Mouse (Mus musculus) testis, postnatal 10 days (tissue): ENCODE results near the gene Ube4a.

Experiments used
- DNase-seq: peaks from one replicate; pipeline ENCODE4 v3.0.0; 2021; ENCODE audit warnings: low spot score

Gene Ube4a

GRCm38 (mm10) chr9:44965126-44965832 lies at the start of gene Ube4a:
Gene Ube4a, minus strand, starts transcription at chr9:44965600.
- DNase-seq: peak; percentile 99

GRCm38 (mm10) chr9:45014879-45015278 lies 49.5 kb upstream of the Ube4a start:
- DNase-seq: no peak

- no peak for DNase-seq
Observed at GRCm38 (mm10) chr9:45011291-45011690, 45.9 kb upstream of the Ube4a start.

- no peak for DNase-seq
Observed at GRCm38 (mm10) chr9:45010461-45010860, 45.1 kb upstream of the Ube4a start.

GRCm38 (mm10) chr9:45009180-45010078 lies 44.0 kb upstream of the Ube4a start, which contains the start of gene Cd3e:
Gene Cd3e, minus strand, starts transcription at chr9:45009627.
- DNase-seq: no peak

DNA sequence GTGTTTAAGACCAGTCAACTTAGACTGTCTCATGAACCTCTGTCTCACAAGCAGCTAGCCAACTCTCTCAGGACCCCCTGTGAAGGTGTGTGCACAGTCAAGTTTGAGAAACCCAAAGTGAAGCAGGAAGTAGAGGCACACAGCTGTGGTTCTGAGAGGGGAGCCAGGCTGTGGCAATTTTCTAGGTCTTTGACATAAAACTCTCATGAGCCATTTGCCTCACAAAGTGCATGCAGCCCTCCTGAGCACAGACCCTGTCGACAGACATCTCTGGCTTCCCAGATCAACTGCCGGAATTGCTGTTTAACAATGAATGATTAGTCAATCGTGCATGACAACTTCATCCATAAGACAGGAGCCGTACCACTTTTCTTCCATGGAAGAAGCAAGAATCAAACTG lies 42.9 kb upstream of the Ube4a start:
- DNase-seq: no peak

GRCm38 (mm10) chr9:45007404-45007803 lies 42.0 kb upstream of the Ube4a start:
- no peak for DNase-seq

GRCm38 (mm10) chr9:45000249-45000648 lies 34.8 kb upstream of the Ube4a start:
- DNase-seq: no peak

- DNase-seq: no peak
Observed at GRCm38 (mm10) chr9:44999776-45000175, 34.4 kb upstream of the Ube4a start.

DNA sequence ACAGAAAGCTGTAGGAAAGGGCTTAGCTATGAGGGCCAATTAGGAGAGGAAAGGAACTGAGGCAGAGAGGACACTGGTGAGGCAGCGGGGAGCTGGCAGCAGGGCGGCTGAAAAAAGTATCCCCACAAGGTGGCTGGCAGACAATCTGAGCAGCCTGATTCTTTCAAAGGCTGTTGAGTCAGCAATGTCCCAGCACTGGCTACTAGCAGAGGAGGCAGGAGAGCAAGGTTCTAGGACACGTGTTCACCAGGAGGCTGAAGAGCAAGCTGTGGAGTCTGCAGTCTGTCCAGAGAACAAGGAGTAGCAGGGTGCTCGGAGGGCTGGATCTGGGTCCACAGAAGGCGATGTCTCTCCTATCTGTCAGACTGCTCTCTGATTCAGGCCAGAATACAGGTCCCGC lies 33.8 kb upstream of the Ube4a start:
- DNase-seq: no peak

GRCm38 (mm10) chr9:44998138-44998537 lies 32.7 kb upstream of the Ube4a start:
- DNase-seq: no peak

GRCm38 (mm10) chr9:44996590-44996989 lies 31.2 kb upstream of the Ube4a start:
- DNase-seq: no peak

DNA sequence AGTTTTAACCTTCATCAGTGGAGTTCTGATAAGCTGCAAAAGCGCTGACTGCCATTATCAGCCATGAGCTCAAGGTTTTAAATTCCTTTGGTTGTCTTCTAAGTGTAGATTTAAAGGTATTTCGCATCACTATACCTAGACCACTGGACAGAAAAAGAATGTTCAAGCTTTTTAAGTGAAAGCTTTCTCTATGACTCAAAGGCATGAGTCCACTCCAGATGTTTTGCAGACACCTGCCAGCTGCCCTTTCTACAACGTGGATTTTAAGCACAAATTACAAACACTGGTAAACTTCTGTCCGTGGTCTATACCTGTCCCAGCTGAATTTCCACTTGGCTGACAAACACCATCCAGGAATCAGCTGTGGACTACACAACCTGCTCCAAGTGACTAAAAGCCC lies 29.6 kb upstream of the Ube4a start:
- DNase-seq: no peak

DNA sequence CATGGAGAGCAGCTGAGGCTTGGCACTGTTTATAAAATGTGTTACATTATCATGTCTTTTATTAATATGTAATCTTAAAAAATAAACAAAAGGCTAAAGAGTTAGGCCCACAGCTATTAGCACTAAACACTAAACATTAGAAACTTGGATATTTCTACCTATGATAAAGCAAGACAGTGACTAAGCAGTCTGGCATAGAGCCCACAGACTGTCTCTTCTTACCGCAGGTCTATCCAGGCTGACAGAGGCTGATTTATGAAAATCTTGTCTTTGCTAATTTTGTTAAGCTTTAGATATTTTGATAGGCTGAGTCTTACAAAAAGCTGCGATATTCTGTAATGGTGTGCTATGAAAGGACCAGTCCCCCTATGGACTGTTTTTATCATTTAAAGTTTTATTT lies 27.9 kb upstream of the Ube4a start:
- DNase-seq: no peak

GRCm38 (mm10) chr9:44992271-44992670 lies 26.9 kb upstream of the Ube4a start:
- DNase-seq: no peak

GRCm38 (mm10) chr9:44991821-44992220 lies 26.4 kb upstream of the Ube4a start:
- DNase-seq: no peak

DNA sequence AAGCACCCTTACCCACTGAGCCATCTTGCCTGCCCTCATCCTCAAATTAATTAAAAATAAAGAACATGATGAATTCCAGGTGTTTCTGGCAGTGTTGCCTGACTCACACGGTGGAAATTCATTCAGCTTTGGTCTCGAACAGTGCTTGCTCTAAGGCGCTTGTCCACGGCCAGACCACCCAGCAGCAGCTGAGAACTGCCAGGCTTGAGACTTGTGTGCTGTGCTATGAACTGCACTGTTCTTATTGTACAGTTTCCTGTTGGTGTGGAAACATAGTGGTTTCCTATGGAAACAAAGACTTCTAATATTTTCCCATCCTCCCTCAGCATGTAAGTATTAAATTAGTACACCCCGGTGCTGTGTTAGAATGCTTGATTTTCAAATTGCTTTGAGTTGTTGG lies 21.6 kb upstream of the Ube4a start:
- no peak for DNase-seq

DNA sequence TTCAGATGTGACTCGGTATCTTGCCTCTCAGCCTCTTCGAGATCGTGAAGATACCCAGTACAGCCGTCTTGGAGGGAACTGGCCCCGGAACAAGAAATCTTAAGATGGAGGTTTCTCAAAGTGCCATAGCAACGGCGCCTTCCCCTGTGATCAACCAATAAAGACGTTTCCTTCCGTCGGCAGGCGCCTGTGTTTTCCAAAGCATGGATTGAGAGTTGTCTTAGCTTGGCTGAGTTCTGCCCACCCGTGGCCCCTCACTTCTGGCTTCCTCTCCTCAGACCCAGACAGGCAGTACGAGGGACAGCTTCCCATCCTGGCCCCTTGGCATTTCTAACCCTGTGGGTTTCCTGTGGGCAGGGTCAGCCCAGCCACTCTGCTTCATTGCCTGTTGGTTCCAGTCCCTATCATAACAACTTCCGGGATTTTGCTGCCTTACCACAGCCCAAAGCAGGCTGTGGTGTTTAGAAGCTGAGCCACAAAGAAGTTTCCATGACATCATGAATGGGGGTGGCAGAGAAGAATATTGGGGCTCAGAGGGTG lies 20.9 kb upstream of the Ube4a start:
- DNase-seq: no peak

GRCm38 (mm10) chr9:44985721-44986161 lies 20.3 kb upstream of the Ube4a start:
- no peak for DNase-seq

DNA sequence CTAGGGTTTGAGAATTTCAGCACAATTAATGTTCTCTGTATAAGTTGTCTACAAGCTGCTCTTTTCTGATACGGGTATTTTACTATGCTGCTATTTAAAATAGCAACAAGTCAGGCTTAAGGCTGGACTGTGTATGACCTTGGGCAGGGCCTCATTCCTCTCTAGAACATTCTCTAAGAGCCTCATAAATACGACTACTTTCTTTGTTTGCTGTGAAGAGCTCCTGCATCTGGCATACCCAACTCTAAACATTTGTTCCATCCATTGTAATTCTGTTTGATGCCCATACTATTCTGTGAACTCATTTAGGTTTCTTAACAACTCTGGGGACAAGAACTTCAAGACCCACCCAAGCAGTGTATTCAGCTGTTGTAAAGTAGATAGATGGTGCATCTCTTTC lies 17.6 kb upstream of the Ube4a start:
- DNase-seq: no peak

- DNase-seq: no peak
Observed at GRCm38 (mm10) chr9:44982531-44982930, 17.1 kb upstream of the Ube4a start.

DNA sequence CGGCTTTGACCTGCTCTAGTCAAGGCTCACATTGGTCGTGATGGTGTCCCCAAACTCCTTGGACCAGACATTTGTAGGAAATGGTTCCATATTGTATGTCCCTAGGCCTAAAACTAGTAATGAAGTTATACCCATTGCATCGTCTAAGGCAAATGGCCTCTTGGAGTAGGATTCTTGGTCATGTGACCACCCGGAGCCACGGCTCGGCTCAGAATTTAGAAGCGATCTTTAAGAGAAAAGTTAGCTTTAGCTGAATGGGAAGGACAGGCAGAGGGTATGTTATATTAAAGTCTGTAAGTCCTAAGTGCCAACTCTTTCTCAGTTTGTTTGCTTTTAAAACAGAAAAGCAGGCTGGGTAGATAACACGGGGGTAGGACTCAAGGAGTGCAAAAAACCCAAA lies 16.7 kb upstream of the Ube4a start:
- DNase-seq: no peak

DNA sequence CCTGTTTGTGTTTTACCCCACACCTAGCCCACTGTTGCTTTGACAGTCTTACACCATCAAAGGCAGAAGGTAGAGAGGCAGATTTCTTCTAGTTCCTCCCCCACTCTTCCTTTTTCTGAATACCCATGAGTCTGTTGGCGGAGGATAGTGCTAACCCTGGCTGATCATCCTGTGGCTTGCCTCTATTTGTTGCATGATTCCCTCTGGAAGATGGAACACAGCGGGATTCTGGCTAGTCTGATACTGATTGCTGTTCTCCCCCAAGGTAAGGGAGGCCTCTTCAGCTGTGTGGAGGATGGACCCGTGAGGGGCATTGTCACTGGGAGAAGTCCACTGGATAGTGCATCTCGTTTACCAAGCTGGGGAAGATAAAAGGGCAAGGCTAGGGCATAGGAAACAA lies 16.3 kb upstream of the Ube4a start, which contains the start of gene Cd3d:
Cd3d (plus strand) TSS at position 111 of the 400 bp plus-strand sequence.
- no peak for DNase-seq
